Mouse (Mus musculus) heart, adult 8-10 months (tissue): Measurements from ENCODE around the gene Armc2. TPM values are rescaled to one million over a fixed set of nuclear protein-coding genes. Genes with fewer than 3 reads are reported as not detected.

Source experiments
- DNase-seq: peaks from one replicate; pipeline ENCODE4 v3.0.0; 2022; ENCODE audit warnings: low spot score
- total RNA-seq, 4 experiments: library from RNA; stranded (reverse); gene quantifications; 2 replicates each; pipeline ENCODE4 v1.2.4; 2022

The Armc2 gene
- total RNA-seq, 4 experiments from 2014 or later = 22.2 to 29.8 (median 28.0) TPM

DNA sequence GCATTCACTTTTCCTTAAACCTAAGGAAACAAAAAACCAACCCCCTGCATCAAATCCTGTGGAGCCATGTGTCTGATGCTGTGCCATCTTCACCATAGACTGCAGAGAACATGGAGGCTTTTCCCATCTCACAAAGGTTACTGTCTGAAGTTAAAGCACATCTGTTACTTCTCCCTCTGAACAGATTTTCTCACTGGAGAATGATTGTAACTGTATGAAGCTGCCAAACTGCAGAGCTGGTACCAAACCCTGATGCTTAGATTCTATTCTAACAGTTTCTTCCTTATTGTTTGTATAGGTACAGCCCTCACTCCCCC lies 151.4 kb downstream of the Armc2 start:
- DNase-seq = no peak

GRCm38 (mm10) chr10:41866069-41866837 lies 152.0 kb downstream of the Armc2 start:
- no peak for DNase-seq

Other genes starting within 250 kb of the Armc2 start
- gene Cep57l1, start 208.6 kb downstream of the Armc2 start, total RNA-seq = 1 to 10 TPM; 2.1 to 4.3 (median 3.0) TPM
- gene Sesn1, start 208.5 kb downstream of the Armc2 start, total RNA-seq = 100 to 1,000 TPM in 2 of 4 experiments, 10 to 100 TPM in 2; 87.8 to 136 (median 109) TPM